Mouse (Mus musculus): Measurements from ENCODE around the gene Tex30. TPM values are rescaled to one million over a fixed set of nuclear protein-coding genes. Genes with fewer than 3 reads are reported as not detected.

Gene Tex30
- polyA plus RNA-seq, 1 experiment: 6.5 TPM

- no peaks in the 10 kb centered on the region for H3K27me3 ChIP-seq (ENCODE audit: control insufficient read depth, insufficient read depth, insufficient read length)
- TF ChIP-seq MYOD1 (IDR thresholded peaks at IDR 0.05; ENCODE audit: control insufficient read depth in 1 of 3, insufficient read length in 2 of 3, low read depth in 2 of 3) (no peak), E2F4 (IDR thresholded peaks at IDR 0.05; ENCODE audit: insufficient read depth) (no peak), MAX (IDR thresholded peaks at IDR 0.05; ENCODE audit: low read depth) (no peak)
- no peak overlapping the region for H3K4me3 ChIP-seq
- no peak overlapping the region for H3ac ChIP-seq (ENCODE audit: control insufficient read depth, insufficient read length)
- peaks cover 24% of the 10 kb centered on the region for H3K36me3 ChIP-seq (ENCODE audit: control insufficient read depth, insufficient read depth)
- H3K79me2 ChIP-seq (ENCODE audit: control insufficient read depth, insufficient read depth): no peaks in the 10 kb centered on the region
- H3K4me2 ChIP-seq (ENCODE audit: low read depth): no peak overlapping the region
Observed at GRCm38 (mm10) chr1:44140232-44140631, 38.0 kb upstream of the Tex30 start.

DNA sequence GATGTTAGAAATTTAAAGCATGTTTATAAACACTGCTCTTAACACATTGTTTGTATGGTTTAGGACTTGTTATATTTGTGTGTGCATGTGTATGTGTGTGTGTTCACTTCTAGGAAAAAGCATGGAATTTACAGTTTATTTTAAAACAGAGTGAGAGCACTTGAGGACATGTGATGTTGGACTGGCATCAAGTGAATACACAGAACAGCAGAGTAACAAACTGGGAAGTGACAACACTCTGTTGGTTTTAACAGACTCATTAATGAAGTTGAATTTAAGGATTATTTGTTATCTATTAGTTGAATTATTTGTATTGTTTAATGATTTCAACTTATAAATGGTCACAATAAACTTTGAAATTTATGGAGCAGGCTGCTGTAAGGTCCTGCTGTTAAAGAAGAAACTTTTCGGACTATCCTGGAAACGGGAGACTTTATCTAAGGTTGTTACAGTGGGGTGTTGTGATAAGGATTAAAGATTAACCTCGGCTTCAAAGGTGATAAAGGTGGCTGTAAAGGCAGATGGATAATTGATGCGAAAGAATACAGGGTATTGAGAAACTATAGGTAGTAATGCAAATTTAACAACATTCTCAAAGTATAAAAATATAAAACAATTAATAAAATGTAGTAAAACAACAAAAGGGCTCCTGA lies 27.8 kb upstream of the Tex30 start:
- peaks cover 26% of the 10 kb centered on the region for H3K36me3 ChIP-seq (ENCODE audit: control insufficient read depth, insufficient read depth)
- H3K4me2 ChIP-seq (ENCODE audit: low read depth): no peak overlapping the region
- H3K4me3 ChIP-seq: no peak overlapping the region
- H3K27me3 ChIP-seq (ENCODE audit: control insufficient read depth, insufficient read depth, insufficient read length): no peaks in the 10 kb centered on the region
- TF ChIP-seq REST (IDR thresholded peaks at IDR 0.05; ENCODE audit: insufficient read depth, insufficient read length): no peak
- no peak for TF ChIP-seq POLR2AphosphoS2 (IDR thresholded peaks at IDR 0.05; ENCODE audit: insufficient read length, low read depth)
- TF ChIP-seq SRF (IDR thresholded peaks at IDR 0.05; ENCODE audit: control insufficient read depth, insufficient read length, low read depth): no peak
- TF ChIP-seq MYOG (IDR thresholded peaks at IDR 0.05; ENCODE audit: control insufficient read depth in 1 of 3, insufficient read depth in 1 of 3, insufficient read length in 2 of 3, low read depth in 2 of 3): no peak
- no peak for TF ChIP-seq USF1 (IDR thresholded peaks at IDR 0.05; ENCODE audit: low read depth)
- no peak for TF ChIP-seq MAX (IDR thresholded peaks at IDR 0.05; ENCODE audit: low read depth)
- no peak for TF ChIP-seq TCF3 (IDR thresholded peaks at IDR 0.05; ENCODE audit: insufficient read length, low read depth)
- peaks cover 2% of the 10 kb centered on the region for H3K79me2 ChIP-seq (ENCODE audit: control insufficient read depth, insufficient read depth)
- H3ac ChIP-seq (ENCODE audit: control insufficient read depth, insufficient read length): no peak overlapping the region

- Histone ChIP-seq H3K4me2 (ENCODE audit: low read depth) (no peak overlapping the region), H3ac (ENCODE audit: control insufficient read depth, insufficient read length) (no peak overlapping the region), H3K4me3 (no peak overlapping the region), H3K79me2 (ENCODE audit: control insufficient read depth, insufficient read depth) (peaks cover 12% of the 10 kb centered on the region), H3K27me3 (ENCODE audit: control insufficient read depth, insufficient read depth, insufficient read length) (no peaks in the 10 kb centered on the region), H3K36me3 (ENCODE audit: control insufficient read depth, insufficient read depth) (peaks cover 5% of the 10 kb centered on the region)
- TF ChIP-seq REST (IDR thresholded peaks at IDR 0.05; ENCODE audit: insufficient read depth, insufficient read length) (no peak), MYOD1 (IDR thresholded peaks at IDR 0.05; ENCODE audit: control insufficient read depth in 1 of 3, insufficient read length in 2 of 3, low read depth in 2 of 3) (no peak), MYOG (IDR thresholded peaks at IDR 0.05; ENCODE audit: control insufficient read depth in 1 of 3, insufficient read depth in 1 of 3, insufficient read length in 2 of 3, low read depth in 2 of 3) (no peak), USF1 (IDR thresholded peaks at IDR 0.05; ENCODE audit: low read depth) (no peak), TCF12 (IDR thresholded peaks at IDR 0.05; ENCODE audit: insufficient read depth, poor library complexity, severe bottlenecking) (no peak), POLR2AphosphoS2 (IDR thresholded peaks at IDR 0.05; ENCODE audit: insufficient read length, low read depth) (no peak), SRF (IDR thresholded peaks at IDR 0.05; ENCODE audit: control insufficient read depth, insufficient read length, low read depth) (no peak), TCF3 (IDR thresholded peaks at IDR 0.05; ENCODE audit: insufficient read length, low read depth) (no peak), CEBPB (IDR thresholded peaks at IDR 0.05; ENCODE audit: insufficient read depth, poor library complexity, severe bottlenecking) (no peak), MAX (IDR thresholded peaks at IDR 0.05; ENCODE audit: low read depth) (no peak), E2F4 (IDR thresholded peaks at IDR 0.05; ENCODE audit: insufficient read depth) (no peak), POLR2A (IDR thresholded peaks at IDR 0.05; ENCODE audit: insufficient read length, low read depth) (no peak)
Observed at GRCm38 (mm10) chr1:44125590-44125989, 23.3 kb upstream of the Tex30 start.

- Histone ChIP-seq H3K4me2 (ENCODE audit: low read depth) (no peak overlapping the region), H3K4me3 (no peak overlapping the region)
- TF ChIP-seq MYOD1 (IDR thresholded peaks at IDR 0.05; ENCODE audit: control insufficient read depth in 1 of 3, insufficient read length in 2 of 3, low read depth in 2 of 3) (peak in 1 of 3 experiments; percentile 35), MYOG (IDR thresholded peaks at IDR 0.05; ENCODE audit: control insufficient read depth in 1 of 3, insufficient read depth in 1 of 3, insufficient read length in 2 of 3, low read depth in 2 of 3) (no peak)
Observed at GRCm38 (mm10) chr1:44122256-44122655, 20.0 kb upstream of the Tex30 start.

GRCm38 (mm10) chr1:44120074-44120406 lies 17.8 kb upstream of the Tex30 start:
- Histone ChIP-seq H3K27me3 (ENCODE audit: control insufficient read depth, insufficient read depth, insufficient read length) (no peaks in the 10 kb centered on the region), H3ac (ENCODE audit: control insufficient read depth, insufficient read length) (peak overlapping the region; percentile 82), H3K4me2 (ENCODE audit: low read depth) (peak overlapping the region; percentile 91), H3K36me3 (ENCODE audit: control insufficient read depth, insufficient read depth) (peaks cover 15% of the 10 kb centered on the region), H3K4me3 (peak overlapping the region; percentile 78), H3K79me2 (ENCODE audit: control insufficient read depth, insufficient read depth) (peaks cover 24% of the 10 kb centered on the region)
- no peak for TF ChIP-seq TCF3 (IDR thresholded peaks at IDR 0.05; ENCODE audit: insufficient read length, low read depth)
- TF ChIP-seq SRF (IDR thresholded peaks at IDR 0.05; ENCODE audit: control insufficient read depth, insufficient read length, low read depth): no peak
- TF ChIP-seq TCF12 (IDR thresholded peaks at IDR 0.05; ENCODE audit: insufficient read depth, poor library complexity, severe bottlenecking): no peak
- no peak for TF ChIP-seq POLR2A (IDR thresholded peaks at IDR 0.05; ENCODE audit: insufficient read length, low read depth)
- TF ChIP-seq USF1 (IDR thresholded peaks at IDR 0.05; ENCODE audit: low read depth): no peak
- TF ChIP-seq REST (IDR thresholded peaks at IDR 0.05; ENCODE audit: insufficient read depth, insufficient read length): no peak
- TF ChIP-seq MYOG (IDR thresholded peaks at IDR 0.05; ENCODE audit: control insufficient read depth in 1 of 3, insufficient read depth in 1 of 3, insufficient read length in 2 of 3, low read depth in 2 of 3): no peak
- no peak for TF ChIP-seq MYOD1 (IDR thresholded peaks at IDR 0.05; ENCODE audit: control insufficient read depth in 1 of 3, insufficient read length in 2 of 3, low read depth in 2 of 3)
- no peak for TF ChIP-seq CEBPB (IDR thresholded peaks at IDR 0.05; ENCODE audit: insufficient read depth, poor library complexity, severe bottlenecking)
- TF ChIP-seq E2F4 (IDR thresholded peaks at IDR 0.05; ENCODE audit: insufficient read depth): no peak
- no peak for TF ChIP-seq POLR2AphosphoS2 (IDR thresholded peaks at IDR 0.05; ENCODE audit: insufficient read length, low read depth)
- TF ChIP-seq MAX (IDR thresholded peaks at IDR 0.05; ENCODE audit: low read depth): no peak

More at GRCm38 (mm10) chr1:44122256-44122655, 20.0 kb upstream of the Tex30 start:
- no peaks in the 10 kb centered on the region for H3K36me3 ChIP-seq (ENCODE audit: control insufficient read depth, insufficient read depth)
- no peak overlapping the region for H3ac ChIP-seq (ENCODE audit: control insufficient read depth, insufficient read length)
- H3K79me2 ChIP-seq (ENCODE audit: control insufficient read depth, insufficient read depth): peaks cover 23% of the 10 kb centered on the region
- H3K27me3 ChIP-seq (ENCODE audit: control insufficient read depth, insufficient read depth, insufficient read length): no peaks in the 10 kb centered on the region

Measured in myocyte (in vitro differentiated cells).